Mouse (Mus musculus): ENCODE measurements around the gene Ush1c.

DNA sequence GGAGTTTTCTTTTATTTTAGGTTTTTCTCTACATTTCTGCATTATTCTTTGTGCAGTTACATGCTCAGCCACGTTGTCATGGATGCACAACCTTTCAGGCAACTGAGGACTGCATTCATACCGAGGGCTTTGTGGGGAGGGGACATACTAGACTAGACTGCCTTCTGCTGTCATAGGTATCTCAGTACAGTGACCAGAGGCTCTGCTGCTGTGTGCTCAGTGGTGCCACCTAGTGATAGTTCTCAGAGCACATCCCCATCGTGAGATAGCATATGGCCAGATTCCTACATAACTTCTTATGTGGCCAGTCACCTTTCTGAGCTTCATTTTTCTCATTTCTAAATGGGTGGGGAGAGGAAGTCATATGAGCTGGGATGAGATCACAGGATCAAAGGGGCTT is 56.7 kb downstream of the Ush1c start:
- TF ChIP-seq CTCF (IDR thresholded peaks at IDR 0.05; ENCODE audit: low read depth, low read length) (peak; percentile 22; the same call in 1 of the 2 replicates), POLR2A (IDR thresholded peaks at IDR 0.05; ENCODE audit: borderline replicate concordance, low read depth, low read length) (no peak)
